8 mouse cellular contexts compared by ENCODE assay signal in genomic region chr15:102178279-102178678, GRCm38 (mm10). TPM values are rescaled to one million over a fixed set of nuclear protein-coding genes. Genes with fewer than 3 reads are reported as not detected.
DNase-seq lines count a peak whose midpoint lies in the region; ATAC-seq lines count a peak whose summit lies in the region.

No protein-coding gene starts in this region.

- peak; percentile 88 for DNase-seq in R1 (ENCODE audit: low read depth, low spot score)
- peak; percentile 92 to 94 for DNase-seq in cerebellum, postnatal 25 days
- peak; percentile 61 to 76 for DNase-seq in heart, adult 9 months (ENCODE audit: low spot score in 2 of 2)
- DNase-seq in layer of hippocampus, adult 8-10 months (ENCODE audit: low spot score in 2 of 2) = peak; percentile 52 to 78
- peak; percentile 85 for DNase-seq in lung, postnatal 10 days
- DNase-seq in right cerebral cortex, postnatal 4 days = peak; percentile 79
- DNase-seq in yolk sac, embryonic 10.5 days (ENCODE audit: low spot score) = peak; percentile 66

- ATAC-seq in CD4-positive, CD25-positive, alpha-beta regulatory T cell, adult 4 months = peak; percentile 73

RNA-seq across cellular contexts. Expression of gene Zfp740, which starts 24.8 kb away (rescaled TPM):
- 10 to 100 TPM; 27.6 to 28.2 TPM for polyA plus RNA-seq in CD4-positive, CD25-positive, alpha-beta regulatory T cell, adult 4 months (2017; shearing (Covaris generic))
- 10 to 100 TPM; 74.5 to 85.4 (median 79.0) TPM for total RNA-seq in layer of hippocampus, adult 8-10 months (2022)

RNA-seq across cellular contexts. Expression of gene Csad, which starts 26.2 kb away (rescaled TPM):
- 10 to 100 TPM; 10.7 to 16.9 TPM for polyA plus RNA-seq in CD4-positive, CD25-positive, alpha-beta regulatory T cell, adult 4 months (2017; shearing (Covaris generic))
- 10 to 100 TPM; 32.4 to 41.6 (median 35.8) TPM for total RNA-seq in layer of hippocampus, adult 8-10 months (2022)

RNA-seq across cellular contexts. Expression of gene Soat2, which starts 28.0 kb away (rescaled TPM):
- 1 to 10 TPM in 1 of 2 experiments, under 1 TPM in 1; 0.69 to 1.0 TPM for polyA plus RNA-seq in CD4-positive, CD25-positive, alpha-beta regulatory T cell, adult 4 months (2017; shearing (Covaris generic))
- total RNA-seq in layer of hippocampus, adult 8-10 months (2022) = under 1 TPM in 2 of 4 experiments, not detected in 2; 0.20 to 0.39 TPM

RNA-seq across cellular contexts. Expression of gene Igfbp6, which starts 34.1 kb away (rescaled TPM):
- polyA plus RNA-seq in CD4-positive, CD25-positive, alpha-beta regulatory T cell, adult 4 months (2017; shearing (Covaris generic)) = under 1 TPM in 1 of 2 experiments, not detected in 1; 0.60 TPM
- total RNA-seq in layer of hippocampus, adult 8-10 months (2022) = 10 to 100 TPM; 11.2 to 13.6 (median 12.7) TPM

RNA-seq across cellular contexts. Expression of gene Spryd3, which starts 42.2 kb away (rescaled TPM):
- polyA plus RNA-seq in CD4-positive, CD25-positive, alpha-beta regulatory T cell, adult 4 months (2017; shearing (Covaris generic)) = 10 to 100 TPM; 28.8 to 65.3 TPM
- 100 to 1,000 TPM; 144 to 152 (median 146) TPM for total RNA-seq in layer of hippocampus, adult 8-10 months (2022)

Comparison
In these comparisons a context has a peak if more than half of its experiments do, and no peak if none do; other contexts are left out.
1. Peak in every context shown above with its lines: DNase-seq and ATAC-seq.